Mouse (Mus musculus) 3134 (cell line): ENCODE data around the gene Hoxa7.
A peak's percentile ranks its signal among the peaks of the same experiment; 100 is the strongest.

Experiments
- DNase-seq: peaks from one replicate; pipeline ENCODE4 v3.0.0-alpha.2; 2011; ENCODE audit warnings: low spot score; ENCODE audit not compliant: insufficient read length; ENCODE audit errors: extremely low read depth

Hoxa7 gene

DNA sequence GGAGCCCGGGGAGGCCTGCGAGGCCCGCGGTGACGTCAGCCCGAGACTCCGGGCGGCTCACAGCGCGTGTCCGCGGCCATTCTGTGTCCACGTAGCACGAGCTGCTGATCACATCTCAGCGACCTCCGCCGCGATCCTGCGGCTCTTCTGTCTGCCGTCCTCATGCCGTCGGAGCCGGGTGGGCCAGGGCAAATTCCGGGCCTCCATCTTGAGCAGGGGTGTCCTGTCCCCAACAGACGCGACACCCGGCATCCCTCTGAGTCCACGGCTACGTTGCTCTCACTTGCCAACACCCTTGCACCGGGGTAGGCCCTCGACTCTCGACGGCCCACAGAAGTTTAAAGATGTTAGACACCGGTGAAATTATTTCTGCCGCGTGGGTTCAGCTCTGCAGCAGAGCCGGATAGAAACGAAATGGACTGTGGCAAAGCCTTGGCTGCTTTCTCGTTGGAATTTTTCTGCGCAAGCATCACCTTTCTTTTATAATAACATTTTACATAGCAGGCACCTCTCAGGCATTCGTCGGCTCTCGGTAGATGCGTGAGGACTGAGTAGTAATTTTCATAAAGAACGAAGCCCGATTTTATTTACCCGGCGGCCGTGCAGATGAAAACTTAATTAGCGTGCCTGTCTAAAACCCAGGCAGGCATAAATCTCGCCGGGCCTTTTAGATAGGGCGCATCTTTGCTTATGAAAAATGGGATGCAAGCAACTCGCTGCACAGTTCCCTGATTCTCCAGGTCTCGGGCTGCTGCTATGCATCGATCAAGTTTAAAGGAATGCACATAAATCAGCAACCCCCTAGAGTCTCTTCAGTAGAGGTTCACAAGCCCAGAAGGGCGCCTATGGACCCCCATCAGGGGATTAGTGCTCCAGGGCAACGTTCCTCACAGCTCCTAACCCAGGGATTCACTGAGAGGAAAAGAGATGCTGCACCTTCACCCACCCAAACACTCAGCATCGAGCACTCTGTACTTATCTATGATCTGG, 32.2 kb upstream of the Hoxa7 start:
- DNase-seq: no peak

- DNase-seq: no peak
Measured at GRCm38 (mm10) chr6:52252775-52253376, 31.2 kb upstream of the Hoxa7 start.

DNA sequence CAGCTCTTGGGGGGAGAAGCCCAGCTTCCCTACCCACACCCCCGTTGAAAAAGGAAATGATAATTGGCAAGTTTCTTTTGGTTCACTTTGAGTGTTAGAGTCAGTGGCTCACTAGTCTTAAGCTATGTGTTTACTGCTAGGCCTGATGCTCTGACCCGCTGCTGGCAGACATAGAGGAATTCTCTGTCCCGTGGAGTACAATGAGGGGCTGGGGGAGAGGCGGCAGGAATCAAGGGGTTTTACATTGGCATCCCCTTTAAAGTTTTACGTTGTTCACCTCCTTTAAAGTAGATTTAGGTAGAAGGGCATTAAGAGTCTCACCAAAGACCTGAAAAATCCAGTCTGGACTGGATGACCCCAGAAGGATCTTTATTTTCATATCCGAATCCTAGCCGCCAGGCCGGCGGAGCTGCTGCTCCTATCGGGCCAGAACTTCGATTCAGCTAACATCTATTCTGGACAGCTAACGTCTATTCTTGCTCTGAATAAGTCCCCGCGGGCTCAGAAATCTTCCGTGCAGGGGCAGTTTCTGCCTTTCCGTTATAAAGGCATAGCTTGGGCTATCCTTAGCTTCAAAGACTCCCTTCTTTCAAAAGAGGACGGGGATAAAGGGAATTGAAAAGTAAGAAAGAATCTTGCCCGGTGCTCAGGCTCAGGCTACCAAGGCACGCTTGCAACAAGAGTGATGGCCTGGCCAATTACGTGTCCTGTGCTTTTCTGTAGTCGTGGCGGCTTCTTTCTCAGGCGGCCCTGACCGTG, 30.5 kb upstream of the Hoxa7 start:
- DNase-seq: no peak

GRCm38 (mm10) chr6:52251177-52251879, 29.7 kb upstream of the Hoxa7 start:
- no peak for DNase-seq

GRCm38 (mm10) chr6:52249826-52250225, 28.2 kb upstream of the Hoxa7 start:
- DNase-seq: no peak

DNA sequence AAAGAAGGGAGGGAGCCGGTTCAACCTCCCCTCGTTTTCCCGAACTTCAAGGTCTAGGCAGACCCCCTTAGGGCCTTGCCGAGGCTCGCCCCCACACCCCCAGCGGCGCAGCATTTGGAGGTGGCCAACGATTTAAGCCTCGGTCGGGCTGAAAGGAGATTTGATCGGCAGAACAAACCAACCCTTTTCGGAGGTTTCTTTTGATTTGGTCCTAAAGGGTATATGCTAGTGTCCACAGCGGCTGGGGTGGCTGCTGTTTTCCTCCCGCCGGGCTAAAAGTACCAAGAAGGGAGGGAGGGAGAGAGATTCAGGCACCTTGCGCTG, 27.7 kb upstream of the Hoxa7 start:
- DNase-seq: no peak

GRCm38 (mm10) chr6:52248638-52249414, 27.2 kb upstream of the Hoxa7 start:
- DNase-seq: no peak

GRCm38 (mm10) chr6:52247766-52248637, 26.3 kb upstream of the Hoxa7 start:
- DNase-seq: no peak

GRCm38 (mm10) chr6:52246916-52247315, 25.3 kb upstream of the Hoxa7 start:
- DNase-seq: no peak

DNA sequence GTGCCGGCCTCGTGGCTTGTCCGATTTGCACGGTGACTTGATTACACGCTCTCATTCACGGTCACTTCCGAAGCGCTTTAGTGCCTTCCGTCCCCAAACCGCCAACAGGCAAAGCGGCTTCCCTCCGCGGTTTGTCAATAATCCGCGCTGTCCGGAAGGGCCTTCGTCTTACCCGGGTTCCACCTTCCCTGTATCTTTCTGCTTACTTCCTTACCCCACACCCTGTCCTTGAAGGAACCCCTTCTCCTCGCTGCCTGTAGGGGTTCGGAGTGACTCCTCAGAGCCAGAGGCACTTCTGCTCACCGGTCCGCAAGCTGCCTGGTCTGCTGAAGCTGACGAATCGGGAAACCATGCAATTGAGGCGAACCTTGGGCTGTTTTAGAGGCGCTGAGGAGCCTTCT, 24.7 kb upstream of the Hoxa7 start:
- no peak for DNase-seq

- DNase-seq: no peak
Measured at GRCm38 (mm10) chr6:52245757-52246142, 24.1 kb upstream of the Hoxa7 start, which contains the start of gene Hoxa11. Gene Hoxa11 (minus strand): TSS chr6:52245810.

DNA sequence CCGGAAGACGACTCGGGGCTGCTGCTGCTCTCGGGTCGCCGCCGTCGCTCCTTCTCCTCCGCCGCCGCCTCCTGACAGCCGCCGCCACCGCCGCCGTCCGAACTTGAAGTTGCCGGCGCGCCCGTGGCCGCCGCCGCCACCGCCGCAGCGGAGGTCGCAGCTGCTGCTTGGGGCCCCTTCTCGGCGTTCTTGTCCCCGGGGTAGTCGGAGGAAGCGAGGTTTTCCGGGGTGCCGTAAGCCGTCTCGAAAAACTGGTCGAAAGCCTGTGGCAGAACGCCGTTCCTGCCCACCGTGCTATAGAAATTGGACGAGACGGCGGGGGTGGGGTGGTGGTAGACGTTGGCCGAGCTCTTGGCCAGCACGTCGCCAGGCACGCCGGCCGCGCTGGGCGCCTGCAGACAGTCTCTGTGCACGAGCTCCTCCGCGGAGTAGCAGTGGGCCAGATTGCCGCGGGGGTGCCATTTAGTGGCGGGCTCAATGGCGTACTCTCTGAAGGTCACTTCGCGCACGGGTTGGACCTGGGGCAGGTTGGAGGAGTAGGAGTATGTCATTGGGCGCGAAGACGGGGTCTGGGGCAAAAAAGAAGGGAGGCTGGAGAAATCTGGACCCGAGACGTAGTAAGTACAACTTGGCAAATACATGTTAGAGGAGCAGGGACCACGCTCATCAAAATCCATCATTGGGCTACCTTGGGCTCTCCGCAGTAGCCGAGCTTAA, 23.5 kb upstream of the Hoxa7 start:
- no peak for DNase-seq

DNA sequence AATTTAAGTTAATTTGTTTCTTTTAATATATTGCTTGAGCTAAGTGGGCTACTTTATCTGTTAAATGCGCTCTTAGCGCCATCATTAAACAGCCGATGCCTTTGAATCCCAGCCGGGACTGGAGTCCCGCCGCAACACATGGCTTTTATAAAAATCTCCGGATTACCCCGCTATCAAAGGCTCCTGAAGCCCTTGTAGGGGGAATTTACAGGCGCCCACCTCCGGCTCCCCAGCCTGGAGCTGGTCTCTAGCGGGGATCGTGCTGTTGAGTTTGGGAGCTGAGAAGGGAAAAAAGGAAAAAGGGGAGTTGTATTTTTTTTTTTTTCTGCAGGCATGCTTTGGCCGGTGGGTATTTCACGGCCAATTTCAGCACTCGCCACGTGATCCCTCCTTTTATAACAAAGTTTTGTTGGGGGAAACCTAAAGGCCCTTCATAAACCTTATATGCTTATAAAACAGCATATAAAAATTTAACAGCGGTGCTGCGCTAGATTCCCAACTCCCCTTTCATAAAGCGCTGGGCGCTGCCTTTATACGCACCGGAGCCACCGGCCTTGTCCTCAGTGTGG, 22.9 kb upstream of the Hoxa7 start:
- no peak for DNase-seq

DNA sequence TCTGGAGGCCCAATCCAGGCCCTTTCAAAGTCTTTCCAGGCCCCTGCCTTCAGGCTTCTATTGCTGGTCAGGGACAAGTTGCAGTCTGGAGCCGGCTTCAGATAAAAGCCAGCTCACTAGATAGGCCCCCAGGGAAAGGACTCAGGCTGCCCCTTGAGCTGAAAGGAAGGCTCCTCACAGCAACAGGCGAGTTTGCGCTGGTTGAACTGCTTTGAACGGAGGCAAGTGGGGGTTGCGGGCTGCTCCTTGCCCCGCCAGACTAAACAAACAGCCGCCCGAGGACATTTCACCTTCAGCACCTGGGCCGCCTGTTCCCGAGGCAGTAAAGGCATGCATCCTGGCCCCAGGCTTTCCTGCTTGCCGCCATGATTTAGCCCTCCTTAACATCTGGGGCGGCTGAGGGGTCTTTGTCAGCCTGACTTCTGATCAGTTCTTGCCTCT, 22.0 kb upstream of the Hoxa7 start:
- DNase-seq: no peak

GRCm38 (mm10) chr6:52242801-52243332, 21.2 kb upstream of the Hoxa7 start:
- DNase-seq: no peak

GRCm38 (mm10) chr6:52241001-52241621, 19.5 kb upstream of the Hoxa7 start:
- DNase-seq: no peak

- peak; percentile 80 for DNase-seq
Measured at GRCm38 (mm10) chr6:52240389-52241000, 18.8 kb upstream of the Hoxa7 start, which contains the start of gene Hoxa10. Gene Hoxa10 (minus strand): TSS chr6:52240854.
